Comparison of ENCODE assay signal across 1 mouse cellular context in the genomic region with DNA sequence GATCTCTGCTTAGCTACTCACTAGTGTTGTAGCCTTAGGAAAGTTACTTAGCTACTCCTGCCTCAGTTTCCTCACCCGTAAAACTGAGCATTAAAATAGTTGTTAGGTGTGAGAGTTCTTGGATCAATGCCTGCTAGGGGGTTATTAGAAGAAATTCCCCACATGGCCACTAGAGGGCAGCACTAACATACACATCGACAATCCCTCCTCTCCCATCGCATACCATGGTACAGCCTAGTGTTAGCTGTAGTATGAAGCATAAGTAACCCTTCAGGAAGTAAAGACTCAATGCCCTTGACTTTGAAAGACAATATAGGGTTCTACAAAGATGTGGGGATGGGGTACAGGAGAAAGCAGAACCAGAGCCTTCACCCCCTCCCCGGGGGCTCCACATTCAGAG.
A peak's percentile ranks its signal among the peaks of the same experiment; 100 is the strongest.
TF ChIP-seq lines count a peak whose summit lies in the region.

No protein-coding gene starts in this region.

TF ChIP-seq in CH12.LX, 34 proteins besides CTCF, POLR2A, EP300 and RAD21 (continued from another document):
- TF ChIP-seq ZKSCAN1 (IDR thresholded peaks at IDR 0.05; ENCODE audit: borderline replicate concordance, low read depth, low read length) (no peak), JUND (conservative IDR thresholded peaks at IDR 0.05; ENCODE audit: low read depth, low read length) (0 out of 2 replicates have a peak, but pooled peaks have one; percentile 35), ELF1 (IDR thresholded peaks at IDR 0.05; ENCODE audit: low read depth, low read length) (no peak), IRF4 (IDR thresholded peaks at IDR 0.05; ENCODE audit: low read depth, low read length) (no peak), ZMIZ1 (IDR thresholded peaks at IDR 0.05; ENCODE audit: low read depth, low read length) (no peak), TBP (conservative IDR thresholded peaks at IDR 0.05; ENCODE audit: low read depth, low read length) (no peak), PAX5 (IDR thresholded peaks at IDR 0.05; ENCODE audit: low read length) (no peak), USF2 (conservative IDR thresholded peaks at IDR 0.05; ENCODE audit: low read depth, low read length) (no peak)
